Mouse (Mus musculus): ENCODE data around the gene Gm45618. TPM values are rescaled to one million over a fixed set of nuclear protein-coding genes. Genes with fewer than 3 reads are reported as not detected.

Gm45618 gene
- polyA plus RNA-seq, 1 experiment, result not detected

DNA sequence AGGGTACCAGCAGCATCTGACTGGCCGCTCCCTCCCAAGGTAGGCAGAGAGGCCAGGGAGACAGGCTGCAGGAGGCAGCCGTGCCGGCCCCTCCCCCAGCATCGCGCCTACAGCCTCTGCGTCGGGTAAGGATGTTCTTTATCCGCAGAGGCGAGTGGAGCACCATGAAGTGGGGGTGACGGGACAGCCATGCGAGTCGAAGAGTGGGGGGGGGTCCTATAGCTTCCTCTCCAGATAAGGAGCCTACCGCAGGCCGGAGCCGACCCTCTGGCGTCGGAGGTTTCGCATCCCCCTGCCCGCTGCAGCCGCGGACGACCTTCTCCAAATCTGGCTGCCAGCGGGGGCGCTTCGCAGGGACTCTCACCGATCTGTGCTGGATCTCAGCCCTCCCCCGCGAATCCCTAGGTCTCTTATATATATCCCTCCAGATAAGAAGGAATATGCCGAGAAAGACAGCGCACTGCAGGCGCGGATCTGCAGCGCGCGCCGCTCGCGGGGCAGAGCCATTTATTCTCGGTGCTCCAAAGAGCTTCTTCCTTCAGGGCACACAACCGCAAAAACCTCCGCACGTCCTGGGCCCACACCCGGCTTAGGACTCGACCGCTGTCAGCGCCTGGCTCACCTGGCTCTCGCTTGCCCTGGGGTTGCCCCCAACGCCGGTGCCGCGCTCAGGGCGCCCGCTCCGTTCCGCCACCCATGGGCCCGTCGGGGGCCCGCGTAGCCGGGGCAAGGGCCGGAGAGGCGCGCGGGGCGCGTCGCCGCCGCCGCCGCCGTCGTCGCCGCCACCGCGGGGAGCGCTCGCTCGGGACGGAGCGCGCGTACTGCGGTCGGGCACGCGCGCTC is 26.0 kb downstream of the Gm45618 start:
- no peak for DNase-seq (ENCODE audit: low read depth)

DNA sequence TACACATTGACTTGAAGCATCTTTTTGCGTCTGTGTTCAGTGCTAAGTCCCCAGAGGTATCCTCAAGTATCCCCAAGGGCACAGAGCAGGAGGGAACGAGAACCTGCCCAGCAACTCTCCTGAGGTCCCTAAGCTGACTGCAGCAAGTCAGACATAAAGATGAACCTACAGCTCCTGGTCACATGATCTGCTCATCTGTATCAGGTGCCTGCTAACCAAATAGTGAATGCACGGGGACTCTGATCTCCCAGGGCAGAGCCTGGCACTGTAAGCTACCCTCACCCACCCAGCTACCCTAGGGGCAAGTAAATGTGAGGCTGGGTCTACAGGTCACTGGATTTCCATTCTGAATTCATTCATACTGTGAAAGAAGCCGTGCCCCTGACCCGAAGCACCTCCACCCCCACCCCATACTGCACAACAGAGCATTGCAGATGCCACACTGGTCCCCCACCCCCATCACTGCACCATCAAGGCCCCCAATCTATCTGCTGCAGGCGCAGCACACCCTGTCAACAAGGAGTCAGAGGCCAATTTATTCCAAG is 26.8 kb downstream of the Gm45618 start:
- DNase-seq (ENCODE audit: low read depth), result no peak

DNA sequence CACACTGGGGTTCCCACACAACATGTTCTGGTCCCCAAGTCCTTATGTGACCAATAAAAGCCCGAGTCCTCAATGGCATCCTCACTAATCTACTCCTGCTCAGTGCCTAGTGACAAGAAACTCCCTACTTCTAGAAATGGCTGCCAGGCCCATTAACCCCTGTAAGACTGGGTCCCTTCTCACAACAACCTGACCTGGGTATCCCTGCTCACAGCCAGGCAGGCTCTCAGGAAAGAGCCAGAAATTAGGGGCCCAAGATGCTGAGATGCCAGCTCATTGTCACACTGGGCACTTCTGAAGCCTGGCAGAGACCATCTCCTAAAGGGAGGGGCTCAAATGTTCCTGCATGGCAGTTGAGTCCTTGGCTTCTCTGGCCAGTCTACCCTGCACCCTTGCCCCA is 27.5 kb downstream of the Gm45618 start:
- no peak for DNase-seq (ENCODE audit: low read depth)

DNA sequence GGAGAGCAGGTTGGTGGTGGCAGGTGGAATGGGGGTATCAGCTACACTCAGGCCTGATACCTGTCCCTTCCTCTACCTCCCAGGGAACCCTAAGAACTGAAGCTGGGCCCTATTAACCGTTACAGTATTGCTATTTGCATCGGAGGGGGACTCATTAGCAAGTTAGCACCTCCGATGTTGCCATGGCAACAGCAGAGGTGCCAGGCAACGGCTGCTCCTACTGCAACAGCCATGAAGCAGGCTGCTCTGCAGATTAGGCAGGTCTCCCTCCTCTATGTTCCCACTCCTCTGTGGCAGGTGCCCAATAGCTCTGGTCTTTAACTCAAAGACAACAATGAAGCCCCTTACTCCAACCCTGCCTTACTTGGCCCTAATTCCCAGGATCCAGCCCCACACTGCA is 28.7 kb downstream of the Gm45618 start:
- DNase-seq (ENCODE audit: low read depth), result no peak

DNA sequence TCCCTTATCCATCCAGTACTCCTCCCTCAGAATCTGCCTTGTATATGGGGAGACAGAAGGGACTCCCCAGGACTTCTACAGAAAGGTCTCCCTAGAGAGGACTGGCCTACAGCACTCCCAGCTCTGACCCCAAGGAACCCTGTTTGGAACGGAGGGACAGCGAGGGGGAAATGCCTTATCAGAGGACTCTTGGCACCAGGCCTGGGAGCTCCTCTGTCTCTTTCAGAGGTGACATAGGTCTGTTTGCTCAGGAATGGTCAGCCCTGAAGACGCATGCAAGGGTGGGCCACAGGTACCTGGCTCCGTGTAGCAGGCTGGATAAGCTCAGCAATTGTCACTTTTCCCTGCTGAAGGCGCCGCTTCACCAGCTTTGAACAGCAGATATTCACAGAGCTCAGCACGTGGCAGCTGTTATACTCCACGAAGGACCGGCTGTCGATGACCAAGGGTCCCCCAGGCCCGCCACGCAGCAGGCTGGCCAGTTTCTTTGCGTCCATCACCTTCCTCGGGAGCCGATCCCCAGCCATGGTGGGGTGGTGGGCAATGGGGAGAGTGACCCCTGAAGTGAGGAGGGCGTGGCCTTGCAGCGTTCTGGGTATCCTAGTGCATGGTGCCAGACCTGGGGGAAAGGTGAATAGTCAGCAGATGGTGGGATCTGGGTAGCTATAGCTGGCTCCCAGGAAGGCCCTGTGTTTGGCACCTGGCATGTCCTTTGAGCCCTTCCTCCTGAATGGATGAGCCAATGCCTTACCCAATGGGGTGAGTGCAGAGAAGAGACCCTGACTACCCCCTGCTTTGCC is 30.7 kb downstream of the Gm45618 start:
- DNase-seq (ENCODE audit: low read depth), result no peak

DNA sequence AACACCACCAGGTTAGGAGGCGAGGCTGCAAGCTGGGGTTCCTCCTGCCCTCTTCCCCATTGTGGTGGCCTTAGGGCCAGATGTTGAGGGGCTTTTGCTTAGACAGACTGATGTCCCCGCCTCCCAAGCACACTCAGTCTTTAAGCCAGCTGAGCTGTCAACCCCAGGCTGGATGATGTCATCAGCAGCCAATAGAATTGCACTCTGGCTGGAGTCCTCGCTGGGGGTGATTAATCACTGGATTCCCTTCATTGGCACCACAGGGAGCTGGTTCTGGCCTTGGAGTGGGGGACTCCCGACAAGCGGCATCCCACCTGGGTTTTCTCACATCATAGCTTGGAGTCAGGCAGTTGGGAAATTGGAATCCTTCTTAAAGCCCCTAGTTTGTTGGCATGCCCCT is 31.6 kb downstream of the Gm45618 start:
- DNase-seq (ENCODE audit: low read depth), result no peak

DNA sequence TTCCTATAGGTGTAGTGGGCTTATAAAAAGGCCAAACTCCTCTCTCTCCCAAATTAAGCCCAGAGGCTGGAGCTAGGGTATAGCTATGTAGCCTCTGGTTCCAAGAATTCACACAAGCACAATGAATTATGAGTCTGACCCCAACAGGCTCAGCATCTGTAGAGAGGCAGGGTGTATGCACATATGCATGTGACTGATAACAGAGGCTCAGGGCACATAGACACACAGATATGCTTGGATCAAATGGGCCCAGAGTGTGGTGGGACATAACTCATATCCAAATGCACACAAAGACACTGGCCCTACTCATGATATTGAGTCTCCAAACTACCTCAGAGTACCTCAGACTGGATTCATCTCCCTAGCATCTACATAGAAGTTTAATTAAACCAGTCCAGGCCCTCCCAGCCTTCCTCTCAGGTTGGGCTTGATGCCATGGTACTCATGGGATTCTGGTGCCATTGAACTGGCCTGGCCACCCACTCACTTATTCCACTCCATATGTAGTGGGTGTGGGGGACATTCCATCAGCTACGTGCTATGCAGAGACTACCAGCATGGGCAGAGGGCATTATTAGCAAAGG is 33.4 kb downstream of the Gm45618 start:
- no peak for DNase-seq (ENCODE audit: low read depth)

DNA sequence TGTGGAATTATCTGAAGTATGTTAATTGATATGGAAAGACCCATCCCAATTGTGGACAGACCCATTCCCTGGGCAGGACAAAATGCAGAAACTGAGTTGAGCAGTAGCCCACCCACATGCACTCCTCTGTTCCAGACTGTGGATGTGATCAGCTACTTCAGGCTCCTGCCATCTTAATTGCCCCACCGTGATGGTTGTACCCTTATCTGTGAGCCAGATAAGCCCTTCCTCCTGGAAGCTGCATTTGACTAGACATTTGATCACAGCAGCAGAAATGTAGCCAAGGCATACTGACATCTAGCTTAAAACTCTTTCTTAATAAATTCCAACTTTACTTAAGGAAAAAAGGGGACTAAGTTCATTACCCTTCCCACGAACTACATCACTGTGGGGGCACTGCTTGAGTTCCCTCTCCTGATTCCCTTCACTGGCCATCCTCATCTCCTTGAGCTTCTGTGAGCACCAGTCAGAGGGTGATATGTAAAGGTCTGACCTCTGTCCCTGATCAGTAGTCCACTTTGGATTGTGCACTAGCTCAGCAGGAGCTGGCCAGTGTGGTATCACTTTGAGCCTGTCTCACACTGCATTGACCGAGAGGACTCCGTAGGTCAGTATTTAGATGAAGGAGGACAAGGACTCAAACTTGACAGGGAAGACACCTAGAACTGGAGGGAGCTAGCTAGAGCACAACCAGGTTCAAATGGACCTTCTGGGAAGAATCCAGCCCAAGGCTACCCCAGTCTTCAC is 34.2 kb downstream of the Gm45618 start:
- no peak for DNase-seq (ENCODE audit: low read depth)

DNA sequence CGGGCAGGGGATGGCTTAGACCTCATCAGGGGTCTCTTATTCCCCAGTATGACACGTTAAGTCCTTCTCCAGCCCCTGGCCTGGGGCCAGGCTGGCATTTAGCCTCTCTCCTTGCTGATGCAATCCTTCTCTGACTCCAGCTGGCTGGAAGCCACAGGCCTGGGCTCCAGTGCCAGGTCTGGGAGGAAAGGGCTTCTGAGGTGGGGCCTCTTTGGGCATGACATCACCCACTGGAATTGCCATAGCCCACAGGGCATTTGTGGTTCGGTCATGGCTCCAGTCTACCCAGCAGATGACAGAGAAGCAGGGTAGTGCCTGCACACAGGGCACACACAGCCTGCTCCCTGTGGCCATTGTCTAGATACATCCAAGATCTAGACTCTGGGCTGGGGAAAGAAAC is 35.7 kb downstream of the Gm45618 start:
- DNase-seq (ENCODE audit: low read depth), result no peak

DNA sequence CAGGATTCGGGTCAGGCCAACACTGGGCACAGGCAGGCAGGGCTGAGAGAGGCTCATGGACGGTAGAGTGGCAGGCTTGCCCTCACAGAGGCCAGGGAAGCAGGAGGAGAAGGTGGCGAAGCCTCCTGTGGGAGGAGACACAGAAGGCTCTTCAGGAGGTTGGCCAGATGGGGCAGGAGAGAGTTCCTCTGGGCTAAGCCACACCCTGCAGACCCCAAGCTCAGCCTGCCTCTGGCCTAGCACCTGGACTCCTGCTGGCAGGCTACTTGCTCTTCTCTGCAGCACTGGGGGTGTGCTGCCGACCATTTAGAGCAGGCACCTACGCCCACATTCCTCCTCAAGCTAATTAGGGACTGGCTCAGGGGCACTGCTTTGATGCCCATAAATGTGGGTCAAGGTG is 36.1 kb downstream of the Gm45618 start:
- DNase-seq (ENCODE audit: low read depth), result no peak

DNA sequence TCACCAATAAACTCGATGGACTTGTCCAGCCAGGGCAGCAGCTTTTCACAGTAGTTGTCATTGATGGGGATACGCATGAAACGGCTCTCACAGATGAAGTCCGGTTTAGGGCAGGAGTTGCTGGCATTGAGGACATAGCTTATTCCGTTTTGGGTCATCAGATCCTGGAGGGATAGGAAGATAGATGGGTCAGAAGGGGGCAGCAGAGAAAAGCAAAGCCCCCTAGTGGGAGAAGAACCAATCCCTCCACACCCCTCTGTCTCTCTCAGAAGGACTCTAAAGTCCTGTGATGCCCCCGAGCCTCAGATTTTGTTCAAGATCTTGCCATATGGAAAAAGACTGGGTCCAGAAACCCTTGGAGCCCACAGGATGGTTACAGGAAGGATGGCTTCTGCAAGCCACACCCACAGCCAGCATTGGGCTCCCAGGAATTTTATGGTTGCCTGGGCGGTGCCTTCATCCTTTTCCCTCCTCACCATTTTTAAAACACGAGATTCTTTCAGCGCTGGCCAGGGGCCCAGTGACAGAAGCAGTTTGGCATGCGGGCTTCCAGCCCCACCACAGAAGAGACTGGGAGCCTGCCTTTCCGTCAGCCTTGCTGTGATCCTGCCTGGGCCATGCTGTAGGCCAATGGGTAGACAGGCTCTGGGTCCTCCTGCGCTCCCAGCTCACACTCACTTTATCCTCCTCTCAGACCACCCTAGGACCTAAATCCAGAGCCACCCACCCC is 36.8 kb downstream of the Gm45618 start:
- DNase-seq (ENCODE audit: low read depth), result no peak

DNA sequence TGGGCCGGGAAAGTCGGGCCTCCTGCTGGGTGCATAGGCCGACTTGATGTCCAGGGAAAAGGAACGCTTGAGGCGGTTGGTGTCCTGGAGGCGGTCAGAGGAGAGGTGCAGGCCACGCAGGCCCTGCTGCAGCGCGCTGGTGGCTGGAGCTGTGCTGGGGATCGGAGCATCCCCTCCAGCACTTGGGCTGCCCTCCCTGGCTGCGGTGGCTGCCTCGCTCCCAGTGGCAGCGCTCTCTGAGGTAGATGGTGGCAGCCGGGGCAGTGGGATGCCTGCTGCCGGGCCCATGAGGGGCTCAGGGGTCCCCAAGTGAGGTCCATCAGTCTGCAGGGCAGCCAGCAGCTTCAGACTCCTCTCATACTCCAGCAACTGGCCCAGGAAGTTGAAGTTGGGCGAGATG is 37.9 kb downstream of the Gm45618 start:
- no peak for DNase-seq (ENCODE audit: low read depth)

DNA sequence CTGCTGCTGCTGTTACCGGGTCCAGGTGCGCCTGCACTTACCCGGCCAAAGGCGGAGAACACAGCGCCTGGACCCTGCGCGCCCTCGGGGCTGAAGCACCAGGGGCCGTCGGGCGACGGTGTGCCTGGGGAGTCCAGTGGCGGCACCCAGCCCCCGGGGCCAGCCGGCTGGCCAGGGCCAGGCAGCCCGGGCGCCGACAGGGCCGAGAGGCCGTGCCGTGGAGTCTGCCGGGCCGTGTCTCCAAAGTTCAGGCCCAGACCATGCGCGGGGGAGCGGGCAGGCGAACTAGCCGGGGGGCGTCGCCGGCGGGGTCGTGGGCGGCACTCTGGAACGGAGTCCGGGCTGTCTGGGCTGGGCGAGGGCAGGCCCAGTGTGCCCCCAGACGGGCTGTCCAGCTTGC is 38.4 kb downstream of the Gm45618 start:
- no peak for DNase-seq (ENCODE audit: low read depth)

DNA sequence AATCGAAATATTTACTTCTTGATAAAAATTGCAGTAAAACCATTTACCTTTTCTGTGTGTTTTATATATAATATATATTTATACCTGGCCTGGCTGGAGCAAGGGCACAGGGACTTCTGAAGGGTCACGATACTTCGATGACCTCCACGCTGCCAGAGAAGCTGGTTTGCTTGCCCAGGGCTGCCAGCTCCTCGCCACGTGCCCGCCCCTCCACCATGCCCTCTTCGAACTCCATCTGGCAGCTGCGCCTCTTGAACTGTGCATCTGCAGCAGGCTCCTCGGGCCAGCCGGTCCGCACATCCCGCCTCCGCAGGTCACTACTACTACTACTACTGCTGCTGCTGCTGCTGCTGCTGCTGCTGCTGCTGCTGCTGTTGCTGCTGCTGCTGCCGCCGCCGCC is 38.8 kb downstream of the Gm45618 start:
- DNase-seq (ENCODE audit: low read depth), result no peak

DNA sequence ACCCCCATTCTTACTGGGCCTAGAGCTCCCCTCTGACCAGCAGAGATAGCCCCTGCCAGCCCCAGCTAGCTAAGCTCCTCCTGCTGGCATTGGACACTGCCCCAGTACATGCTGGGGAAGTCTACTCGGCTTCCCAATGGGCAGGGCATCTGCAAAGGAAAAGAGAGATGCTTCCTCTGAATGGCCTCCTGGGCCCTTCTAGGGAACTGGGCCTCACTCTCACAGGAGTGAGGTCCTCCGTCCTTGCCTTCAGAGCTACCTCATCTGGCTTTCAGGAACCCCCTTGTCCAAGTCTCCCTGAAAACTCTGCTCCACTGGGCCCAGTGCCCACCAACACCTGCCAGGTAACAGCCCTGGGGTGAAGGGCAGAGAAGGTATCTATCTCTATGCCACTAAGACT is 39.7 kb downstream of the Gm45618 start:
- no peak for DNase-seq (ENCODE audit: low read depth)

DNA sequence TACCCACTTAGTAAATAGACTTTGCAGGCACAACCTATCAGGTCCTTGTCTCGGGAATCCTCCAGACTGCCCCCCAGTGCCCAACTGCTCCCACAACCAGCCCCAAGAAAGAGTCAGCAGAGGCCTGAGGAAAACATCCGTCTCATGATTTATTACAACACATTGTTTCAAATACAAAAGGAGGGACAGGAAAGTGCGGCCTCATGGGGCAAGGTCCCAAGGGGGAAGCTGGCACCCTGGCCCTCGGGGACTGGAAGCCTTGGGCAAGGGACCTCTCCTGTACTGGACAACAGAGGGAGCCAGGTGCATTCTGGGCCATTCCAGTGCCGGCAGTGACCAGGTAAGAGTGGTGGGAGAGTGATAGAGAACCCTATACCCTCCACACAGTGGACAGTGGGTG is 41.2 kb downstream of the Gm45618 start:
- DNase-seq (ENCODE audit: low read depth), result no peak

DNA sequence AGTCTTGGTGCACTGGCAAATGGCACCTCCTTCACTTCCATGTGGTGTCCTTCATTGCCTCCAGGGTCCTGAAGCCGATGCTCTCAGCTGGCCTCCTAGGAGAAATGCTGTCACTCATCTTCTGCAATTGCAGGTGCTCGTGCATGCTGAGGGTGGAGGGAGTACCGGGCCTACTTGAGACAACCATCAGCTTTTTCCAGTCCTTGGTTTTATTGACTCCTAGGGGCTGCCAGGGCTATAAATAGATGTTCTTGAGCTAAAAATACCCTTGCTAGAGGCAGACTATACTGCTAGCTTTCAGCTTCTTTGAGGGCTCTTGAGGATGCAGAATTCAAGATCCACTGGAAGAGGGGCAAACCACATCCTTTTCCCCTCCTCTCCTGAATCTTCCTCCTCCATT is 43.4 kb downstream of the Gm45618 start:
- no peak for DNase-seq (ENCODE audit: low read depth)

DNA sequence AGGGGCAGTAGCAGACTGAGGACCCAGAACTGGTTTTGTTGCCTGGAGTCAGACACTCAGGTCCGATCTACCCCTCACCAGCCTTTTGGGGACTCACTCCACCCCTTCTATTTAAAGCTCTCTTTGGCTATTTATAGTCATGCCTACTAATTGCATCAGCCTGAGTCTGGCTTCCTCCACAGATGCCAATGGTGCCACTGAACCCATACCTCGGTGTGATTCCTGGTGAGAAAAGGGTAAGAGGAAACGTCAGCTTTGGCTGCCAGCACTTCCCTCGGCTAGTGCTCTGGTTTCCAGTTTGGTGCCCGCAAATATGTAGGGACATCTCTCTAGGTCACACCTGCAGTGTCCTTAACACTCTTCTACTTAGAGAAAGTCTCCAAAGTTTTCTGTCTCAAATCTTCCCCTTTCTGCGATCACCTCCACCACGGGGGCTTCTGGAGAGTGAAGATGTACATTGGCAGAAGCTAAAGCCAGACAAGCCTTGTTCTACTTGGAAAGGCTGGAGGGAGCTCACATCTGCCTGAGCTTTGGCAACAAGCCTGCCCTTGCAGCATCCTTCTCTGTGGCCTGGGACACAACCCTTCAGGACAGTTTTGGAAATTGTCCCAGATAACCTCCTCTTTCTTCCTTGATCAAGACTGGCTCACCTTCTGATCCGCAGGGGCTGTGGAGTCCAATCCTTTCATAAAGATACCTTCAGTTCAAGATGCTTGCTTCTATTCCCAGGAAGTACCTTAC is 46.2 kb downstream of the Gm45618 start:
- no peak for DNase-seq (ENCODE audit: low read depth)

DNA sequence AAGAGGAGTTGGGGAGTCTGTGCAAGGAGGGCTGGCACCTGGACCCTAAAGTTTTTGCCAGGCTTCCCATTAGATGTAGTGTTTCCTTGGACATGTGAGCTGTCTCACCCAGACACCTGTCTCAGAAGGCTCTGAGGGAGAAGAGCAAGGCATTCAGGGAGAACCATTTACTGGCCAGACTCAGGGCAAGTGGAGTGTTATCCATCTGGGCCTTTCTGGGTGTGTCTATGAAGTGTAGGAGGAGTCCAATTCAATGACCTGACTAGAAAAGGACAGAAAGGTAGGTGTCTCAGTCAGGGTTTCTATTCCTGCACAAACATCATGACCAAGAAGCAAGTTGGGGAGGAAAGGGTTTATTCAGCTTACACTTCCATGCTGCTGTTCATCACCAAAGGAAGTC is 48.8 kb downstream of the Gm45618 start:
- DNase-seq (ENCODE audit: low read depth), result no peak

DNA sequence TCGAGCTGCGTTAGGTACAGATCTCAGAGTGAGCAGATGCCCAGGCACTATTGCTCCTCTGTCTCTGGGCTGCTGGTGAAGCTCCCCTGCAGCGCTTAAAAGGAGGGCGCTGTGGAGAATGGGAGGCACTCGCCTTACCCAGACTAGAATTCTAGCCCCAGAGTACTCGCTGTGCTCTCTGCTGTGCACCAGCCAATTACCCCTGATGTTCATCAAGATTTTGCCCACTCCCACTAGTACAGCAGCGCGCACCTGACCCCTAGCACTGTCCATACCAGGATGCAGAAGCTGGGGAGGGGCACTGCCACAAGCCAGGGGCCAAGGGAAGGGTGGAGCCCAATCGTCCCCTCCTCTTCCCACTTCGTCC is 49.3 kb downstream of the Gm45618 start:
- no peak for DNase-seq (ENCODE audit: low read depth)
